Mouse (Mus musculus) MEL (cell line): ENCODE measurements around the gene Tuba4a. TPM values are rescaled to one million over a fixed set of nuclear protein-coding genes. Genes with fewer than 3 reads are reported as not detected.

ENCODE experiments used
- DNase-seq: peaks from one replicate; pipeline ENCODE4 v3.0.0; 2011; ENCODE audit warnings: low read depth, low spot score
- H3K27ac ChIP-seq: 2 replicates; pipeline ENCODE4 v1.5.1; 2012; ENCODE audit warnings: low read depth, mild to moderate bottlenecking, control low read depth, low read length, moderate library complexity; ENCODE audit not compliant: control insufficient read depth
- H3K27me3 ChIP-seq, 2 experiments: fragments of 150-350 bp in 1 of 2; sonication (generic) in 1 of 2; 2 replicates each; pipeline ENCODE4 v1.6.1; 2012; ENCODE audit warnings: low read length in 2 of 2, mild to moderate bottlenecking in 2 of 2, improper control_type of control experiment in 1 of 2, moderate library complexity in 1 of 2; ENCODE audit not compliant: insufficient read depth in 2 of 2, control insufficient read depth in 1 of 2
- H3K36me3 ChIP-seq, 2 experiments: 2 replicates each; pipeline ENCODE4 v1.6.1; 2012 to 2014; ENCODE audit warnings: low read length in 2 of 2, improper control_type of control experiment in 1 of 2, inconsistent platforms in 1 of 2, mild to moderate bottlenecking in 1 of 2; ENCODE audit not compliant: insufficient read depth in 2 of 2, control insufficient read depth in 1 of 2
- H3K4me1 ChIP-seq, 2 experiments: fragments of 150-350 bp in 1 of 2; sonication (generic) in 1 of 2; 2 replicates each; pipeline ENCODE4 v1.6.1; 2012; ENCODE audit warnings: low read length in 2 of 2, improper control_type of control experiment in 1 of 2, mild to moderate bottlenecking in 1 of 2; ENCODE audit not compliant: insufficient read depth in 2 of 2, control insufficient read depth in 1 of 2
- H3K4me3 ChIP-seq, 2 experiments: fragments of 150-350 bp in 1 of 2; sonication (generic) in 1 of 2; 2 replicates each; pipeline ENCODE4 v1.5.1; 2012; ENCODE audit warnings: low read depth in 2 of 2, low read length in 2 of 2, mild to moderate bottlenecking in 2 of 2, moderate library complexity in 2 of 2, control low read depth in 1 of 2, improper control_type of control experiment in 1 of 2; ENCODE audit not compliant: control insufficient read depth in 1 of 2, insufficient read depth in 1 of 2
- H3K79me2 ChIP-seq: 2 replicates; pipeline ENCODE4 v1.6.1; 2012; ENCODE audit warnings: mild to moderate bottlenecking, low read length, moderate library complexity; ENCODE audit not compliant: control insufficient read depth, poor library complexity, insufficient read depth
- H3K9ac ChIP-seq: 2 replicates; pipeline ENCODE4 v1.6.1; 2012; ENCODE audit warnings: low read depth, mild to moderate bottlenecking, control low read depth, low read length, moderate library complexity; ENCODE audit not compliant: control insufficient read depth, poor library complexity, severe bottlenecking
- H3K9me3 ChIP-seq: fragments of 150-350 bp; sonication (generic); replicated peaks from 2 replicates; pipeline ENCODE4 v1.6.1; 2012; ENCODE audit warnings: mild to moderate bottlenecking, low read length, improper control_type of control experiment, moderate library complexity; ENCODE audit not compliant: insufficient read depth
- BHLHE40 ChIP-seq: IDR thresholded peaks from 2 replicates; pipeline ENCODE4 v1.6.1; 2012; ENCODE audit warnings: low read depth, mild to moderate bottlenecking, inconsistent platforms, low read length, improper control_type of control experiment, borderline replicate concordance
- CHD1 ChIP-seq: IDR thresholded peaks from 2 replicates; pipeline ENCODE4 v1.6.1; 2012; ENCODE audit warnings: low read depth, mild to moderate bottlenecking, inconsistent platforms, low read length, improper control_type of control experiment
- CHD2 ChIP-seq: IDR thresholded peaks from 2 replicates; pipeline ENCODE4 v1.6.1; 2011; ENCODE audit warnings: low read length, improper control_type of control experiment
- E2F4 ChIP-seq: IDR thresholded peaks from 2 replicates; pipeline ENCODE4 v1.6.1; 2011; ENCODE audit warnings: low read depth, low read length, improper control_type of control experiment, borderline replicate concordance
- ELF1 ChIP-seq: IDR thresholded peaks from 2 replicates; pipeline ENCODE4 v1.6.1; 2014; ENCODE audit warnings: low read depth, mild to moderate bottlenecking, inconsistent platforms, low read length, improper control_type of control experiment, moderate library complexity
- EP300 ChIP-seq, 2 experiments: IDR thresholded peaks; 2 replicates each; pipeline ENCODE4 v1.6.1; 2011; ENCODE audit warnings: improper control_type of control experiment in 2 of 2, low read length in 2 of 2, low read depth in 1 of 2, mild to moderate bottlenecking in 1 of 2
- ETS1 ChIP-seq: IDR thresholded peaks from 2 replicates; pipeline ENCODE4 v1.6.1; 2012; ENCODE audit warnings: low read depth, mild to moderate bottlenecking, inconsistent platforms, low read length, improper control_type of control experiment, moderate library complexity
- GATA1 ChIP-seq: IDR thresholded peaks from 2 replicates; pipeline ENCODE4 v1.6.1; 2011; ENCODE audit warnings: low read depth, low read length, improper control_type of control experiment
- HCFC1 ChIP-seq: IDR thresholded peaks from 2 replicates; pipeline ENCODE4 v1.6.1; 2012; ENCODE audit warnings: low read depth, mild to moderate bottlenecking, inconsistent platforms, low read length, improper control_type of control experiment, moderate library complexity
- JUND ChIP-seq: IDR thresholded peaks from 2 replicates; pipeline ENCODE4 v1.6.1; 2011; ENCODE audit warnings: low read depth, mild to moderate bottlenecking, improper control_type of control experiment, low read length
- MAX ChIP-seq: IDR thresholded peaks from 2 replicates; pipeline ENCODE4 v1.6.1; 2011; ENCODE audit warnings: low read length, improper control_type of control experiment
- MAZ ChIP-seq: IDR thresholded peaks from 2 replicates; pipeline ENCODE4 v1.6.1; 2012; ENCODE audit warnings: low read depth, mild to moderate bottlenecking, inconsistent platforms, low read length, improper control_type of control experiment
- MXI1 ChIP-seq: IDR thresholded peaks from 2 replicates; pipeline ENCODE4 v1.6.1; 2011; ENCODE audit warnings: mild to moderate bottlenecking, low read depth, low read length, improper control_type of control experiment
- MYC ChIP-seq: IDR thresholded peaks from 2 replicates; pipeline ENCODE4 v1.6.1; 2011; ENCODE audit warnings: low read depth, mild to moderate bottlenecking, low read length, improper control_type of control experiment, moderate library complexity
- NELFE ChIP-seq: IDR thresholded peaks from 2 replicates; pipeline ENCODE4 v1.6.1; 2011; ENCODE audit warnings: low read depth, low read length, improper control_type of control experiment
- RAD21 ChIP-seq: IDR thresholded peaks from 2 replicates; pipeline ENCODE4 v1.6.1; 2011; ENCODE audit warnings: mild to moderate bottlenecking, low read depth, low read length, improper control_type of control experiment
- RCOR1 ChIP-seq: IDR thresholded peaks from 2 replicates; pipeline ENCODE4 v1.6.1; 2012; ENCODE audit warnings: low read depth, mild to moderate bottlenecking, inconsistent platforms, low read length, improper control_type of control experiment
- SIN3A ChIP-seq: IDR thresholded peaks from 2 replicates; pipeline ENCODE4 v1.6.1; 2012; ENCODE audit warnings: low read length, improper control_type of control experiment, inconsistent platforms
- TAL1 ChIP-seq: IDR thresholded peaks from 2 replicates; pipeline ENCODE4 v1.6.1; 2012; ENCODE audit warnings: mild to moderate bottlenecking, inconsistent platforms, low read length, moderate library complexity, mixed read lengths
- TBP ChIP-seq: IDR thresholded peaks from 2 replicates; pipeline ENCODE4 v1.8.0; 2011; ENCODE audit warnings: low read depth, low read length, improper control_type of control experiment
- TCF12 ChIP-seq: IDR thresholded peaks from 2 replicates; pipeline ENCODE4 v1.6.1; 2014; ENCODE audit warnings: low read depth, mild to moderate bottlenecking, inconsistent platforms, low read length, improper control_type of control experiment, moderate library complexity
- UBTF ChIP-seq: IDR thresholded peaks from 2 replicates; pipeline ENCODE4 v1.6.1; 2012; ENCODE audit warnings: low read depth, mild to moderate bottlenecking, inconsistent platforms, low read length, improper control_type of control experiment, moderate library complexity, borderline replicate concordance; ENCODE audit not compliant: insufficient read depth
- ZC3H11A ChIP-seq: IDR thresholded peaks from 2 replicates; pipeline ENCODE4 v1.6.1; 2012; ENCODE audit warnings: low read depth, mild to moderate bottlenecking, inconsistent platforms, low read length, improper control_type of control experiment
- ZNF384 ChIP-seq: IDR thresholded peaks from 2 replicates; pipeline ENCODE4 v1.6.1; 2012; ENCODE audit warnings: low read depth, mild to moderate bottlenecking, inconsistent platforms, low read length, improper control_type of control experiment
- polyA plus RNA-seq, 2 experiments: library from polyadenylated mRNA; stranded (reverse) in 1 of 2; unstranded in 1 of 2; fragments of >175 nt in 1 of 2; fragments of >200 nt in 1 of 2; gene quantifications; 2 replicates each; pipeline versions ENCODE4 v1.2.1 to v1.2.4; 2012; ENCODE audit warnings: low replicate concordance in 2 of 2, low read depth in 1 of 2; ENCODE audit not compliant: insufficient read length in 2 of 2, insufficient read depth in 1 of 2, missing spikeins in 1 of 2
- total RNA-seq: library from RNA; depleted of rRNA; stranded (reverse); fragments of 300-350 nt; gene quantifications from 2 replicates; pipeline ENCODE4 v1.2.3, GENCODE M21; 2012

Tuba4a gene
- total and polyA plus RNA-seq, 3 experiments = 385 to 439 TPM; not detected in 1

DNA sequence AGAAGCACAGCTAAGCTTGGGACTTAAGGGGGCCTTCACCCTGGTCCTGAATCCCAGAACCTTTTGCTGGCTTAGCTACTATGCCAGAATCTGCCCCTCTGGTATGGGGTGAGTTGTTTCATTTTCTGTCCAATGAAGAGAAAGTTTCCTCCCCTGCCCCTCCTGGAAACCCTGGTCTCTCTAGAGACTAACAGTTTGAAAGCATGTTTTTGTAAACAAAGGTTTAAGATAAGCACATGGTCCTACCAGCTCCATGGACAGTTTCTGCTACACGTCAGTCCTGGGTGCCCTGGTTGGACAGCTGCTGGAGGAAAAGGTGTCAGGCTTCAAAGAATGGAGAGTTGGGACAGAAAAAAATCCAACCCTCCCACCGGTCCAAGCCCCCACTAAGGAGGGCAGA lies 29.1 kb downstream of the Tuba4a start:
- peaks cover 0 to 31% of the 10 kb centered on the region in 2 experiments; a peak in 2 of 4 replicates for H3K36me3 ChIP-seq
- peaks cover 9% of the 10 kb centered on the region for H3K79me2 ChIP-seq
- no peaks in the 10 kb centered on the region for H3K9me3 ChIP-seq
- DNase-seq = peak; percentile 20
- no peak overlapping the region for H3K4me3 ChIP-seq
- H3K27ac ChIP-seq = no peak overlapping the region
- peaks cover 3 to 32% of the 10 kb centered on the region in 2 experiments; a peak in 3 of 4 replicates for H3K4me1 ChIP-seq
- TF ChIP-seq ZC3H11A (no peak), E2F4 (no peak), SIN3A (peak; percentile 45; the same call in 1 of the 2 replicates), NELFE (no peak), ZNF384 (no peak), MXI1 (peak; percentile 40; the same call in 1 of the 2 replicates), MAX (peak; percentile 69), GATA1 (no peak), RCOR1 (no peak), CHD2 (no peak), RAD21 (no peak), TAL1 (peak; percentile 31), MAZ (no peak), HCFC1 (no peak), UBTF (no peak)
- H3K9ac ChIP-seq = no peak overlapping the region
- H3K27me3 ChIP-seq = no peaks in the 10 kb centered on the region

DNA sequence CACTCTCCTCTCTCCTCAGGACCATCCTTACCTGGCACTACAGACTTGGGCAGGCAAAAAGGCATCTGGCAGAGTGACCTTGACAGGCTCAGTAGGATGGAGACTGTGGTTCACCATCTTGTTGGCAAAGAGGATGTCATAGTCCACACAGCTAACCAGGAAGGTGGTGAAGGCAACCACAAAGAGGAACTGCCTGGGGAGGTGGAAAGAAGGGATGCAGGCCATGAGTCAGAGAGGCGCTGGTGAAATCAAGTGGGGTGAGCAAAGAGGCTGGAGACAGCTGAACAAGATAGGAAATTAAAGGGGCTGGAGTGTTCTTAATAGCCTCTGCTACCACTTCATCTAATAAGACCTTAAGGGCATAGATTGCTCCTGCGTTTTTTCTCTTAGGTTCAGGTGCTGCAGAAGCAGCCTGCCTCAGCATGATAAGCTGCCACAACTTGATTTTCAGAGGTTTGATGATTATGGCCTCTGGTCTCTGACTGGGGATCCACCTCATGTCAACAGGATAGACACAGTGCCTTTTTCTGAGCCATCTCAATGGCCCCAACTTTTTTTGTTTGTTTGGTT lies 31.7 kb downstream of the Tuba4a start:
- no peaks in the 10 kb centered on the region for H3K9me3 ChIP-seq
- peaks cover 9% of the 10 kb centered on the region for H3K79me2 ChIP-seq
- no peak overlapping the region for H3K9ac ChIP-seq
- TF ChIP-seq RCOR1 = peak; percentile 55; the same call in 1 of the 2 replicates
- TF ChIP-seq MAZ = 0 out of 2 replicates have a peak, but pooled peaks have one; percentile 44
- peak; percentile 42; the same call in 1 of the 2 replicates for TF ChIP-seq MAX
- TF ChIP-seq TBP = peak; percentile 95
- peak; percentile 65 to 85 for TF ChIP-seq EP300 (IDR thresholded peaks at IDR 0.05; ENCODE audit: low read depth in 1 of 2, low read length in 2 of 2)
- TF ChIP-seq JUND = peak; percentile 71; the same call in 1 of the 2 replicates
- TF ChIP-seq MYC = peak; percentile 77; the same call in 1 of the 2 replicates
- peak; percentile 49; the same call in 1 of the 2 replicates for TF ChIP-seq ELF1
- peak; percentile 63 for TF ChIP-seq GATA1
- TF ChIP-seq TAL1 = peak; percentile 78
- TF ChIP-seq ETS1 = peak; percentile 88
- TF ChIP-seq TCF12 = peak; percentile 29; the same call in 1 of the 2 replicates
- TF ChIP-seq ZNF384 = no peak
- peak; percentile 47; the same call in 1 of the 2 replicates for TF ChIP-seq HCFC1
- TF ChIP-seq UBTF = no peak
- no peak for TF ChIP-seq CHD1
- TF ChIP-seq MXI1 = peak; percentile 53
- no peak for TF ChIP-seq BHLHE40
- no peak for TF ChIP-seq RAD21
- peak; percentile 86 for TF ChIP-seq SIN3A
- peaks cover 0 to 26% of the 10 kb centered on the region in 2 experiments; a peak in 2 of 4 replicates for H3K36me3 ChIP-seq
- H3K27me3 ChIP-seq = no peaks in the 10 kb centered on the region
- DNase-seq = peak; percentile 94
- peak overlapping the region; percentile 59 for H3K27ac ChIP-seq
- H3K4me1 ChIP-seq = peaks cover 3 to 29% of the 10 kb centered on the region in 2 experiments; a peak in 3 of 4 replicates
- H3K4me3 ChIP-seq = no peak overlapping the region
